Mouse (Mus musculus) thymus, postnatal 14 days (tissue): ENCODE data around the gene Themis2.

Experiments
- DNase-seq: peaks from one replicate; pipeline ENCODE4 v3.0.0; 2021

Themis2 gene

DNA sequence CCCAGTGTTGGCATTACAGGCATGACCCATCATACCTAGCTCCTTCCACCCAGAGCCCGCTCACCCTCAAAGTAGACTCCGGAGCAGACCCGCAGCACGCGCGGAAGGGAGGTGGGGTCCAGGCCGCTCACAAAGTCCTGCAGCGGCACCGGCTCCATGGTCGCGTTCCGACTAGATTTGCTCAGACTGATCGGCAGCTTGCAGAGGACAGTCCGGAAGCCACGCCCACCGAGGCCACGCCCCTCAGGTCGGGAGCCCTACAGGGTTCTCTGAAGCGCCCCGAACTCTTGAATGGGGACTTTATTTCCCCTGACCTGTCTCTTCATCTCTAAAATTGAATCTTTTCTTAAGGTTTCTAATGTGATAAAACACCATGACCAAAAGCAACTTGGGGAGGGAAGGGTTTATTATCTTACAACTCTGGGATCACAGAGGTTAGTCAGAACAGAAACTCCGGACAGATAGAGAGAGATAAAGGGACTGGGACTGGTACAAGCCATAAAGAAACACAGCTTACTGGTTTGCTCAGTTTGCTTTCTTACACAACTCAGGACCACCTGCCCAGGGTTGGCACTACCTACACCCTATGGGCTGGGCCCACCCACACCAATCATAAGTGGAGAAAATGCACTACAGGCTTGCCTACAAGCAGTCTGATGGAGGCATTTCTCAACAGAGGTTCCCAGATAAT is at the start of gene Themis2:
Gene Themis2 (minus strand): TSS at position 192 of the 691 bp plus-strand sequence.
- DNase-seq, result peak; percentile 88

GRCm38 (mm10) chr4:132843705-132844071 is 47.5 kb upstream of the Themis2 start:
- no peak for DNase-seq

DNA sequence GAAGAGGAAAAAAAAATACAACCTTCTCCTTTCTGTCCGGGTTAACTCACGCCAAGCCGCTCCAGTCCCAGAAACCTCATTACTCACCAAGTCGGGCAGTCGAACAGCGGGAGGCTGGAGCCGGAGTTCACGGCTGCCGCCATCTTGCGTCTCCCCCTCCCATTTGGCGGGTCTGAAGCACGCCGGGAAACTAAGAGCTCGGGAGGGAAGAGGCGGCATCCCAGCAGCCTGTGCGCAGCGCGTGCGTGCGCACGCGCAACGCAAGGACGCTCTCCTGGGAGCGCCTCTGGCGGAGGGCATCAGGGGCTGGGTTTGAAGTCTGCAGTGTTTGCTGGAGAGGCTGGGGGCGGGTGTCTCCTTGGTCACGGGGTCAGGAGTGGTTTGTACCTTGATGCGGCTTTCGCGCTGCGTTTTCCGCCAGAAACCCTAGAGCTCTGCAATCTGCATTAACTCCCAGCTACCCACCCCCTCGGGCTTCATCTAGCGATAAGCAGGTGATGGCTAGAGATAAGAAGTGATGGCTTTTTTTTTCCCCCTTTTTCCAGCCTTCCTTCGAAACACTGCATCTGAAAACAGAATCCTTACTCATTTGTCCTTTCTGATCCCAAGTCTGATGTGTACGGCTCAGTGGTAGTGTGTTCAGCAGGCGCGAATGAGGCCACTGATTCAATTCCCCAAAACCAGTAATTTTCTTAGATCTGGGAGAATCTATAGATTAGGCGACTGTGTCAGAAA is 47.0 kb upstream of the Themis2 start, which contains the start of gene Ppp1r8:
Gene Ppp1r8 (minus strand): TSS at position 200 of the 735 bp plus-strand sequence.
- peak; percentile 93 for DNase-seq

DNA sequence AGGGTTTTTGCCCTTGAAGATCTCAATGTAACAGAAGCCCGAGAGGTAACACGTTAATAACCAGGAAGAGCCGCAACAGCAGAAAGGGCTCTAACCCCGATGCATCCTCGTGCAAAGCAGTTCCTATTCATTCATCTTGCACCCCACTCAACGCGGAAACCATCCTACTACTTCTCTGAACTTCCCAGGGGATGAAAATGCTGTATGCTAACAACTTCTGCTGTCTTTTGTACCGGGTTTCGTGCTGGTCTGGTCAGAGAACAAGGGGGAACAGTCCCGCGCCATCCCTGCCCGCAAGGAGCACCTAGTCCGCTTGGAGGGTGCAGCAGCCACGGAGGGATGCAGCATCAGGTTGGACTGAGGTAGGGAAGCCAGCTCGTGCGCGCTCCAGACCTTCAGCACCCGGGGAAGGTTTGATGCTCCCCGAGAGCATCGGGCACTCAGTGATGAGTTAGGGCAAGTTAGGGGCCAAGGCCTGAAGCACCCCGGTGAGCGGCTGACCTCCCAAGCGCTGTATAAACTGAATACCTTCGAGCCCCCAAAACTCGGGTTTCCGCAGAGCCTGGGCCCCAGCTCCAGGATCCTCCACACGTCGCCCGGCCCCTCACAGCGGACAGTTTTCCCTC is 46.2 kb upstream of the Themis2 start:
- DNase-seq, result peak; percentile 34

DNA sequence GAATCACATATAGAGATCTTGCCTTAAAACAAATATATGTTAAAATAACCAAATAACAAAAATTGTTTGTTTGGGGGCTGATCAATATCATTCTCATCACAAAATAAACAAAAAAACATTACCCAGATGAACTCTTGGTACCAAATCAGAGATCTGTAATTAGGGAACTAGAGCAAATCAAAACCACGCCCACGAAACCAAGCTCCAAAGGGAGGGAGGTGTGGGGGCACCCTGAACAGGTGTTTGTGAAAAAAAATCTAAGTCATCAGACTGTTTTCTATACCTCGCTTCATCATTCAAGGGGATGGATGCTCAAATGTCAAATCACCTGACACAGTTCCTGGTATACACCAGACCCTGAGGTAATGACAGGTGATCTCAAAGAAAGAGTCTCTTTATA is 45.3 kb upstream of the Themis2 start:
- DNase-seq, result no peak

DNA sequence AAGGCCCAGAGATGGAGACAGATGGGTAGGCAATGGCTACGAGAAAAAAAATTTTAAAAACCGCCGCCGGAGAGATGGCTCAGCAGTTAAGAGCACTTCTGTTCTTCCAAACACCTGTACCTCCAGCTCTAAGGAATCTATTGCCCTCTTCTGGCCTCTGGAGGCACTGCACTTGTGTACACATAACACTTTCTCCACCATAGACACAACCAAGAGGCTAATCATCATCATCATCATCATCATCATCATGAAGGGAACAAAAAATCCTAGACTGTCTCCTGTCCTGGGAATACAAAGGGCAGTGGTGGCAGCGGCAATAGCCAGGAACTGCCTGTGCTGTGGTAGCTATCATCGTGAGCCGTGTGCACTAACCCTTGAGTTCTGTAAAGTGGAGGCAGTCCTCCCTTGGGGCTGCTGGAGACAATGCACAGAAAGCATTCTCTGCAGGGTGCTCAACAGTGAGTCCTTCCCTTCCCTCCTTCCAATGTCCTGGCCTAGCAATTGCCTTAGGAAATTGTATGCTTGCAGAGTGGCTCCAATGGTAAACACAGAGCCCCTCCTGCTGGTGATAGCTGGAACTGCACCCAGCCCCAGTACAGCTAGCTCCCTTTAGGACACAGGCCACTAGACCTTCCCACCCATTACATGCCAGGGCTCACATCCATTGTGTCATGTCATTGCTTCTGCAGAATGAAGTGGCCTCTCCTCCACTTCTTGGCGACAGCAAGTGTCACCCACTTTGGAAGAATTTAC is 27.6 kb upstream of the Themis2 start:
- DNase-seq, result peak; percentile 85

GRCm38 (mm10) chr4:132818442-132818841 is 22.3 kb upstream of the Themis2 start:
- DNase-seq, result no peak

DNA sequence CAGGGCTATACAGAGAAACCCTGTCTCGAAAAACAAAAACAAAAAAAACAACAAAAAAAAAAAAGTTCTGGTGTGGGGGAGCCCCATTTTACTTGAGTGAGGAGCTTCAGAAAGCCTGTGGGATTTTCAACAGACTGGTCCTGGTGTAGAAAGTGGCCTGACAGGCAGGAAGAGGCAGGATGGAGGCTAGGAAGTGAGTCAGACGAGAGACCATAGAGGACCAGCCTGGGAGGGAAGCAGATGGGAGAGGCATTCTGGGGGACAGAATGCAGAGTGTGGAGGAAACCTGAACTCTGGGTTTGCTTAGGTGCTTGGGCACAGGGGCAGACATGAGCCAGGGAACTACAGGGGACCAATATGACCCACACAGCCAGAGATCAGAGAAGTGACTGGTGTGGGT is 20.7 kb upstream of the Themis2 start:
- no peak for DNase-seq

GRCm38 (mm10) chr4:132816404-132816803 is 20.2 kb upstream of the Themis2 start:
- no peak for DNase-seq

DNA sequence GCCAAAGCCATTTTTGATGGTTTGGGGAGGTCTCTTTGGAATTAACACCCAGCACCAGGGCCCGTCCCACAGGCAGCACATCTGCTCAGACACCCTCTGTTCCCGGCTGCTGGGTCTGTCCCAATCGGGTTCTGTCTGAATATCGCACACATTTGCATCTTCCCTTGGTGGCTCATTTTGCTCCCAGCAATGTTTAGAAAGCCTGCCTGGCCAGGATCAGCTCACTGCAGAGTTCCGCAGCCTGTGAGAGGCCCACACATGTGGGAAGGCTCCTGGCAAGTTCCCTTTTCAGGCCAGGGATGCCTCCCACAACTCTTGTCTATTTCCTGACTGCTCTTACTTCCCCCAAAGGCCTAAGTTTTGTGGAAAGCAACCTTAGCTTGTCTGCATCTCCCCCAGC is 13.4 kb upstream of the Themis2 start:
- DNase-seq, result no peak

GRCm38 (mm10) chr4:132807771-132808641 is 11.8 kb upstream of the Themis2 start:
- no peak for DNase-seq

DNA sequence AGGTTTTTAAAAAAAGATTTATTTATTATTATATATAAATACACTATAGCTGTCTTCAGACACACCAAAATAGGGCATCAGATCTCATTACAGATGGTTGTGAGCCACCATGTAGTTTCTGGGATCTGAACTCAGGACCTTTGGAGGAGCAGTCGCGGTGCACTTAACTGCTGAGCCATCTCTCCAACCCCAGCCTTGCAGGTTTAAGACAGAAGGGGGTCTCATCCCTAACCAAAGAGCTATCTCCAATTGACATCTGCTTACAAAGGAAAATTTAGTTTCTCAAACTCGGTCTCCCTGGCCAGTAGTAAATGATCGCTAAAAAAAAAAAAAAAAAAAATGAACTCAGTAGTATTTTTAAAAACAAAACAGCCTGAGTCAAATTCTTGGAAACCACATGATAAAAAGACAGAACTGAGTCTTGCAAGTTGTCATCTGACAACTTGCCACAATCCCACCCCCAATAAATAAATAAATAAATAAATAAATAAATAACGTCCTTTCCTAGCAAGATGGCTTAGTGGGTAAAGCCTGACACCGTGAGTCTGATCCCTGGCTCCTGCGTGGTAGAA is 10.5 kb upstream of the Themis2 start:
- no peak for DNase-seq

GRCm38 (mm10) chr4:132805599-132806197 is 9.5 kb upstream of the Themis2 start:
- no peak for DNase-seq

GRCm38 (mm10) chr4:132805146-132805545 is 9.0 kb upstream of the Themis2 start:
- no peak for DNase-seq

DNA sequence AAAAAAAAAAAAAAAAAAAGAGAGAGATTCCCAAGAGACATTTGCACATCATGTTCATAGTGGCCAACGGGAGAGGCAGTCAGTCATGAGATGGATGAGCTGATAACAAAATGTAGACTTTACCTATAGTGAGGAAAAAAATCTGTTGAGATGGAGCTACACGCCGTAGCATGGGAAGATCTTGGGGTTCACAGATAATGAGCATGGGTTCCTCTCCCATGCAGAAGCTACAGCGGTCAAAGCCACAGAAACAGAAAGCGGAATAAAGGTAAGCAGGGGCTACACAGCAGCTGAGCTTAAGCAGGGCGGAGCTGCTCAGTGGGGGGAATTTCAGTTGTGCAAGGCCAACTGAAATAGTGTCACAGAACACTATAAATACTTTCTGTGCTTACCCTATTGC is 8.1 kb upstream of the Themis2 start:
- peak; percentile 21 for DNase-seq

DNA sequence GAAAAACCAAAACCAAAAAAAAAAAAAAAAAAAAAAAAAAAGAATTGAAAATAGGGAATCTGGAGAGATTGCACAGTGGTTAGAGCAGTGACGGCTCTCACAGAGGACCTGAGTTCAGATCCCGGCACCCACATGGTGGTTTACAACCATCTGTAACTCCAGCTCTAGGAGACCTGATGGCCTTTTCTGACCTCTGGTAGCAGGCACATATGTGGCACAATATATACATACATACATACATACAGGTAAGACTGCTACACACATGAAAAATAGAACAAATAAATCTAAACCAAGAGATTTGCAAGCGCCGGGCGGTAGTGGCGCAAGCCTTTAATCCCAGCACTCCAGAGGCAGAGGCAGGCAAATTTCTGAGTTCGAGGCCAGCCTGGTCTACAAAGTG is 7.7 kb upstream of the Themis2 start:
- no peak for DNase-seq

DNA sequence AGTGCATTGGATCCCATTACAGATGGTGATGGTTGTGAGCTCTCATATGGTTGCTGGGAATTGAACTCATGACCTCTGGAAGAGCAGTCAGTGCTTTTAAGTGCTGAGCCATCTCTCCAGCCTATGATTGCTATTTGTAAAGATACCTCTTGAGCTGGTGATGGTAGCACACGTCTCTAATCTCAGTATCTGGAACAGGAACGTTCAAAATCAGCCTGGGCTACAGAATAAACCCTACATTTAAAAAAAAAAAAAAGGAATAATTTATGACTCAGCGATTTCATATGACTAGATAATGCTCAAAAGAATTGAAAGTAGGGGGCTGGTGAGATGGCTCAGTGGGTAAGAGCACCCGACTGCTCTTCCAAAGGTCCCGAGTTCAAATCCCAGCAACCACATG is 7.0 kb upstream of the Themis2 start:
- no peak for DNase-seq

DNA sequence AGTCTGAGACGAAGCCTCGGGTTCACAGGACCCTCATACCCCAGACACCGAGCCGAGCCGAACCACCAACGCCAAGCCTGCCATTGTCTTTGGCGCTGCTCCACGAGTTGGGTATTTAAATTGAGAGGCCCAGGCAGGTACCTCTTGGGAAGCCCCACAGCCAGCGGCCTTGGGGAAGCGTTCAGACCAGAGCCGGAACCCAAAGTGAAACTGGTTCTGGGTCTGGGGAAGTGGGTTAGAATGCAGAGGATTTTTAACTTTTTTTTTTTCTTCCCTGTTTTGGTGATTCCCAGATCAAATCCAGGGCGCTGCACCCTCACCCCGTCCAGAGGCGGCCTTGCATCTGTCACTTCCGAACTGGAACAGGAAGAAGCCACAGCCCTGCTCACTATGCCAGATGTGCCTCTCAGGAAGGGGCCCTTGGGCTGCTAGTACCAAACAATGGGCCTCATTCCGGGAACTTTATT is 6.0 kb upstream of the Themis2 start:
- DNase-seq, result peak; percentile 64

DNA sequence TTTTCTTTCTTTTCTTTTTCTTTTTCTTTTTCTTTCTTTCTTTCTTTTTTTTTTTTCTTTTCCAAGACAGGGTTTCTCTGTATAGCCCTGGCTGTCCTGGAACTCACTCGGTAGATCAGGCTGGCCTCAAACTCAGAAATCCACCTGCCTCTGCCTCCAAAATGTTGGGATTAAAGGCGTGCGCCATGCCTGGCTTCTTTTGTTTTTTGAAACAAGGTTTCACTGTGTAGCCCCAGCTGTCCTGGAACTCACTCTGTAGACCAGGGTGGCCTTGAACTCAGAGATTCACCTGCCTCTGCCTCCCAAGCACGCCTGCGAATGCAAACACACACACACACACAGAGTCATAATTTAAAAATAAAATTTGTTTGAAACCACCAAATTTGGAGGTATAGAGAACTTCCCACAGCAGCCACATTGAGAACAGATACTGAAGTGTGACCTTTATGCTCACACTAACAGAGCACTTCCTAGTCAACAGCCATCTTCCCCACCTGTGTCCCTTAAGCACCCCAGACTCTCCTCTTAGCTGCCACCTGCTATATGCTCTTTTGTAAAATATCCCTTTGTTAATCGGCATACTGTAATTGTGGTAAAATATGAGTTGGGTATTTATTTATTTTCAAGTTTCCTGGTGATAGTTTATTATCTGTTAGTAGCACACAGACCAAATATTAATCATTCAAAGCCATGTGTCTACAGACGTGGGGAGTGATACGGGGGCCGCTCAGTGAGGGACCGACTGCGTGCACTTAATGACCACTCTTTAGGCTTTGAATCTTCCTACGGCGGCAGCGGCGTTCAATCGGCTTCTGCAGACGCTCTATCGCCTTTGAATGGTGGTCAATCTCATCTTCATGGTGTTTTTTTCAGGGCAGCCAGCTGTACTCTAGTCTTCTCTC is 5.2 kb upstream of the Themis2 start:
- DNase-seq, result no peak

DNA sequence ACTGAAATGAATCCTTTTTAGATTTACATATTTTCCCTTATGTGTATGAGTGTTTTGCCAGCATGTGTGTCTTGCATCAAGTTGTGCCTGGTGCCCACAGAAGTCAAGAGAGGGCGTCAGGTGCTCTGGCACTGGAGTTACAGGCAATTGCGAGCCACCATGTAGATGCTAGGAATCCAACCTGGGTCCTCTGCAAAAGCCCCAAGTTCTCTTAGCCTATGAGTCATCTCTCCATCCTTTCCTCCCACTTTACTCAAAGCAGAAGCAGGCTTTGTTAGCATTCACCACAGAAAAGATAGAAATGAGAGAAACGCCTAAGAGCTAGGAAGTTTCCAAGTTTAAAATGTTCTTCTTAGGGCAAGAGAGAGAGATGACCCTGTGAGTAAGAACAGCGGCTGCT is 3.7 kb upstream of the Themis2 start:
- DNase-seq, result no peak
